Mouse (Mus musculus): Measurements from ENCODE around the gene Als2. TPM values are rescaled to one million over a fixed set of nuclear protein-coding genes. Genes with fewer than 3 reads are reported as not detected.

The Als2 gene
- total and polyA plus RNA-seq, 2 experiments from 2014 or later, result 2.9 to 20.2 TPM

GRCm38 (mm10) chr1:59269466-59269865 lies 32.4 kb upstream of the Als2 start:
- no peak overlapping the region for H3K9ac ChIP-seq (replicated peaks; ENCODE audit: low read depth, low read length)
- no peaks in the 10 kb centered on the region for H3K36me3 ChIP-seq (replicated peaks; ENCODE audit: control insufficient read depth, insufficient read depth, low read length)
- H3K9me3 ChIP-seq (replicated peaks; ENCODE audit: control insufficient read depth, low read length), result no peaks in the 10 kb centered on the region
- no peak overlapping the region for H3K4me2 ChIP-seq (ENCODE audit: low read depth, low read length)
- TF ChIP-seq CTCF (IDR thresholded peaks at IDR 0.05; ENCODE audit: low read depth) (no peak), EP300 (IDR thresholded peaks at IDR 0.05; ENCODE audit: low read depth) (no peak)
- DNase-seq (ENCODE audit: low spot score) (no peak), ATAC-seq (ENCODE audit: insufficient read depth, low read depth) (no peak)
- WGBS, result 78% methylated on average over 6 of the region's 6 CpGs
- no peaks in the 10 kb centered on the region for H3K27me3 ChIP-seq (ENCODE audit: control insufficient read depth, insufficient read depth, low read length)
- no peaks in the 10 kb centered on the region for H3K4me1 ChIP-seq (ENCODE audit: control insufficient read depth, insufficient read depth)
- H3K27ac ChIP-seq (ENCODE audit: low read depth), result no peak overlapping the region
- no peak overlapping the region for H3K4me3 ChIP-seq (ENCODE audit: low read depth, low read length)

- Histone ChIP-seq H3K9ac (replicated peaks; ENCODE audit: low read depth, low read length) (no peak overlapping the region), H3K36me3 (replicated peaks; ENCODE audit: control insufficient read depth, insufficient read depth, low read length) (no peaks in the 10 kb centered on the region), H3K27me3 (ENCODE audit: control insufficient read depth, insufficient read depth, low read length) (no peaks in the 10 kb centered on the region), H3K4me2 (ENCODE audit: low read depth, low read length) (no peak overlapping the region), H3K4me1 (ENCODE audit: control insufficient read depth, insufficient read depth) (no peaks in the 10 kb centered on the region), H3K9me3 (replicated peaks; ENCODE audit: control insufficient read depth, low read length) (no peaks in the 10 kb centered on the region), H3K27ac (ENCODE audit: low read depth) (no peak overlapping the region), H3K4me3 (ENCODE audit: low read depth, low read length) (no peak overlapping the region)
- DNase-seq (ENCODE audit: low spot score) (no peak), ATAC-seq (ENCODE audit: insufficient read depth, low read depth) (no peak)
- TF ChIP-seq EP300 (IDR thresholded peaks at IDR 0.05; ENCODE audit: low read depth) (no peak), CTCF (IDR thresholded peaks at IDR 0.05; ENCODE audit: low read depth) (no peak)
- WGBS, result 38% methylated on average over 8 of the region's 8 CpGs
These were observed 31.9 kb upstream of the Als2 start for GRCm38 (mm10) chr1:59268931-59269330.

GRCm38 (mm10) chr1:59257736-59258135 lies 20.7 kb upstream of the Als2 start:
- ATAC-seq (ENCODE audit: insufficient read depth, low read depth) (no peak), DNase-seq (ENCODE audit: low spot score) (no peak)
- Histone ChIP-seq H3K9me3 (replicated peaks; ENCODE audit: control insufficient read depth, low read length) (no peaks in the 10 kb centered on the region), H3K27me3 (ENCODE audit: control insufficient read depth, insufficient read depth, low read length) (no peaks in the 10 kb centered on the region), H3K9ac (replicated peaks; ENCODE audit: low read depth, low read length) (no peak overlapping the region), H3K27ac (ENCODE audit: low read depth) (no peak overlapping the region), H3K36me3 (replicated peaks; ENCODE audit: control insufficient read depth, insufficient read depth, low read length) (no peaks in the 10 kb centered on the region), H3K4me1 (ENCODE audit: control insufficient read depth, insufficient read depth) (no peaks in the 10 kb centered on the region), H3K4me3 (ENCODE audit: low read depth, low read length) (no peak overlapping the region), H3K4me2 (ENCODE audit: low read depth, low read length) (no peak overlapping the region)
- no peak for TF ChIP-seq CTCF (IDR thresholded peaks at IDR 0.05; ENCODE audit: low read depth)
- TF ChIP-seq EP300 (IDR thresholded peaks at IDR 0.05; ENCODE audit: low read depth), result no peak
- WGBS, result 62% methylated on average over 3 of the region's 3 CpGs

- ATAC-seq (ENCODE audit: insufficient read depth, low read depth) (no peak), DNase-seq (ENCODE audit: low spot score) (no peak)
- Histone ChIP-seq H3K27ac (ENCODE audit: low read depth) (no peak within 1 kb of the TSS), H3K36me3 (replicated peaks; ENCODE audit: control insufficient read depth, insufficient read depth, low read length) (no peaks in the 10 kb centered on the region), H3K4me3 (ENCODE audit: low read depth, low read length) (no peak within 1 kb of the TSS), H3K27me3 (ENCODE audit: control insufficient read depth, insufficient read depth, low read length) (no peaks in the 10 kb centered on the region), H3K9ac (replicated peaks; ENCODE audit: low read depth, low read length) (no peak within 1 kb of the TSS), H3K9me3 (replicated peaks; ENCODE audit: control insufficient read depth, low read length) (no peaks in the 10 kb centered on the region), H3K4me1 (ENCODE audit: control insufficient read depth, insufficient read depth) (no peaks in the 10 kb centered on the region), H3K4me2 (ENCODE audit: low read depth, low read length) (no peak within 1 kb of the TSS)
- TF ChIP-seq CTCF (IDR thresholded peaks at IDR 0.05; ENCODE audit: low read depth) (no peak), EP300 (IDR thresholded peaks at IDR 0.05; ENCODE audit: low read depth) (no peak)
- WGBS, result 21% methylated on average over 13 of the region's 13 CpGs
These were observed 19.8 kb upstream of the Als2 start, which contains the start of gene Cdk15 for GRCm38 (mm10) chr1:59256751-59257231. Gene Cdk15 (plus strand): TSS chr1:59256906.

GRCm38 (mm10) chr1:59253301-59253909 lies 16.4 kb upstream of the Als2 start:
- Histone ChIP-seq H3K36me3 (replicated peaks; ENCODE audit: control insufficient read depth, insufficient read depth, low read length) (no peaks in the 10 kb centered on the region), H3K27ac (ENCODE audit: low read depth) (no peak overlapping the region), H3K4me2 (ENCODE audit: low read depth, low read length) (peak overlapping the region; percentile 43), H3K9me3 (replicated peaks; ENCODE audit: control insufficient read depth, low read length) (no peaks in the 10 kb centered on the region), H3K27me3 (ENCODE audit: control insufficient read depth, insufficient read depth, low read length) (no peaks in the 10 kb centered on the region), H3K4me1 (ENCODE audit: control insufficient read depth, insufficient read depth) (no peaks in the 10 kb centered on the region), H3K4me3 (ENCODE audit: low read depth, low read length) (no peak overlapping the region), H3K9ac (replicated peaks; ENCODE audit: low read depth, low read length) (no peak overlapping the region)
- no peak for ATAC-seq (ENCODE audit: insufficient read depth, low read depth)
- WGBS, result 10% methylated on average over 17 of the region's 18 CpGs
- TF ChIP-seq CTCF (IDR thresholded peaks at IDR 0.05; ENCODE audit: low read depth) (no peak), EP300 (IDR thresholded peaks at IDR 0.05; ENCODE audit: low read depth) (no peak)
- no peak for DNase-seq (ENCODE audit: low spot score)

- Histone ChIP-seq H3K4me3 (ENCODE audit: low read depth, low read length) (no peak overlapping the region), H3K27me3 (ENCODE audit: control insufficient read depth, insufficient read depth, low read length) (no peaks in the 10 kb centered on the region), H3K4me2 (ENCODE audit: low read depth, low read length) (peak overlapping the region; percentile 43; the same call in 1 of the 2 replicates), H3K4me1 (ENCODE audit: control insufficient read depth, insufficient read depth) (no peaks in the 10 kb centered on the region), H3K9ac (replicated peaks; ENCODE audit: low read depth, low read length) (no peak overlapping the region), H3K9me3 (replicated peaks; ENCODE audit: control insufficient read depth, low read length) (no peaks in the 10 kb centered on the region), H3K27ac (ENCODE audit: low read depth) (no peak overlapping the region), H3K36me3 (replicated peaks; ENCODE audit: control insufficient read depth, insufficient read depth, low read length) (no peaks in the 10 kb centered on the region)
- WGBS, result 13% methylated on average over 3 of the region's 7 CpGs
- ATAC-seq (ENCODE audit: insufficient read depth, low read depth) (no peak), DNase-seq (ENCODE audit: low spot score) (no peak)
- TF ChIP-seq EP300 (IDR thresholded peaks at IDR 0.05; ENCODE audit: low read depth) (no peak), CTCF (IDR thresholded peaks at IDR 0.05; ENCODE audit: low read depth) (no peak)
These were observed 15.7 kb upstream of the Als2 start for GRCm38 (mm10) chr1:59252762-59253161.
